Comparison of ENCODE assay signal across 8 mouse cellular contexts in genomic region chr10:21158111-21158917, GRCm38 (mm10). TPM values are rescaled to one million over a fixed set of nuclear protein-coding genes. Genes with fewer than 3 reads are reported as not detected.
DNase-seq lines count a peak whose midpoint lies in the region; ATAC-seq and TF ChIP-seq lines count a peak whose summit lies in the region.

No protein-coding gene starts in this region.

- no peak overlapping the region for H3K9ac ChIP-seq in heart, postnatal 0 days (replicated peaks; ENCODE audit: low read depth, low read length)
- no peak overlapping the region; the same call in 1 of the 2 replicates for H3K9ac ChIP-seq in midbrain, embryonic 11.5 days (ENCODE audit: low read length)

- 3% methylated on average over 19 of the region's 19 CpGs for WGBS in heart, embryonic 10.5 days
- WGBS in heart, postnatal 0 days, result 5% methylated on average over 19 of the region's 19 CpGs
- WGBS in midbrain, embryonic 11.5 days, result 4% methylated on average over 19 of the region's 19 CpGs

- no peak overlapping the region for H3K27ac ChIP-seq in heart, embryonic 10.5 days
- H3K27ac ChIP-seq in heart, postnatal 0 days (ENCODE audit: low read depth), result peak overlapping the region; percentile 5; the same call in 1 of the 2 replicates
- H3K27ac ChIP-seq in midbrain, embryonic 11.5 days (ENCODE audit: low read depth, low read length), result no peak overlapping the region

- peaks cover 24% of the 10 kb centered on the region for H3K4me1 ChIP-seq in heart, embryonic 10.5 days
- H3K4me1 ChIP-seq in heart, postnatal 0 days (ENCODE audit: control insufficient read depth, insufficient read depth), result peaks cover 13% of the 10 kb centered on the region
- peaks cover 8% of the 10 kb centered on the region for H3K4me1 ChIP-seq in midbrain, embryonic 11.5 days (ENCODE audit: control insufficient read depth, insufficient read depth, low read length)

- H3K27me3 ChIP-seq in heart, embryonic 10.5 days (ENCODE audit: insufficient read depth, poor library complexity, severe bottlenecking), result peaks cover 48% of the 10 kb centered on the region
- H3K27me3 ChIP-seq in heart, postnatal 0 days (ENCODE audit: control insufficient read depth, insufficient read depth, low read length), result peaks cover 42% of the 10 kb centered on the region
- H3K27me3 ChIP-seq in midbrain, embryonic 11.5 days (ENCODE audit: control insufficient read depth, insufficient read depth, low read length), result peaks cover 17% of the 10 kb centered on the region

- TF ChIP-seq EP300 in heart, postnatal 0 days (IDR thresholded peaks at IDR 0.05; ENCODE audit: low read depth), result no peak

- H3K4me2 ChIP-seq in heart, postnatal 0 days (ENCODE audit: low read depth, low read length), result peak overlapping the region; percentile 98
- peak overlapping the region; percentile 98 for H3K4me2 ChIP-seq in midbrain, embryonic 11.5 days

- no peak for DNase-seq in heart, embryonic 10.5 days (ENCODE audit: low spot score)
- DNase-seq in heart, postnatal 25 days (ENCODE audit: low spot score), result no peak
- DNase-seq in ZHBTc4 (ENCODE audit: low read depth, low spot score), result peak; percentile 79
- peak; percentile 78 for DNase-seq in embryo, embryonic 10.5 days (ENCODE audit: low spot score)
- DNase-seq in heart, postnatal 0 days (ENCODE audit: low spot score), result no peak
- peak; percentile 59 for DNase-seq in left cerebral cortex, postnatal 4 days
- DNase-seq in midbrain, embryonic 11.5 days (ENCODE audit: low spot score, missing footprints), result peak; percentile 92
- peak; percentile 71 to 84 for DNase-seq in spleen, postnatal 4 days (ENCODE audit: low spot score in 2 of 2)

- no peaks in the 10 kb centered on the region for H3K9me3 ChIP-seq in heart, embryonic 10.5 days
- H3K9me3 ChIP-seq in heart, postnatal 0 days (replicated peaks; ENCODE audit: control insufficient read depth, low read length), result no peaks in the 10 kb centered on the region
- no peaks in the 10 kb centered on the region for H3K9me3 ChIP-seq in midbrain, embryonic 11.5 days (ENCODE audit: control insufficient read depth, low read length)

- no peaks in the 10 kb centered on the region for H3K36me3 ChIP-seq in heart, embryonic 10.5 days
- no peaks in the 10 kb centered on the region for H3K36me3 ChIP-seq in heart, postnatal 0 days (replicated peaks; ENCODE audit: control insufficient read depth, insufficient read depth, low read length)
- H3K36me3 ChIP-seq in midbrain, embryonic 11.5 days (ENCODE audit: control insufficient read depth, insufficient read depth, low read length), result no peaks in the 10 kb centered on the region

- TF ChIP-seq CTCF in heart, postnatal 0 days (IDR thresholded peaks at IDR 0.05; ENCODE audit: low read depth), result peak; percentile 54

- ATAC-seq in heart, postnatal 0 days (ENCODE audit: insufficient read depth, low read depth), result no peak; the same call in 1 of the 2 replicates
- ATAC-seq in midbrain, embryonic 11.5 days (ENCODE audit: low FRiP score), result no peak

- peak overlapping the region; percentile 83 for H3K4me3 ChIP-seq in heart, embryonic 10.5 days
- peak overlapping the region; percentile 65 for H3K4me3 ChIP-seq in heart, postnatal 0 days (ENCODE audit: low read depth, low read length)
- peak overlapping the region; percentile 51 for H3K4me3 ChIP-seq in midbrain, embryonic 11.5 days (ENCODE audit: low read depth, low read length)

- intact Hi-C loops in heart, postnatal 25 days (cut with DNase I), result no loop called here
- intact Hi-C loops in left cerebral cortex, postnatal 4 days (cut with DNase I), result loop anchor here (10.0 kb wide), 1 partner anchor 136 kb away; the partner anchor contains the start of gene Hbs1l

RNA-seq across cellular contexts. Expression of gene Myb, which starts 2.5 kb away (rescaled TPM):
- 1.6 and 3.2 TPM in 2 replicates for polyA plus RNA-seq in heart, embryonic 10.5 days (2016; fragmentation: Nextera tagmentation; extraction: Ambion mirVana)
- total RNA-seq in heart, postnatal 25 days (2021), result under 1 TPM in 1 of 2 experiments, not detected in 1; 0.23 TPM
- 0.15 and 2.0 TPM in 2 replicates for total RNA-seq in heart, postnatal 0 days (2014; rRNA removed; ENCODE audit: low replicate concordance)
- 0.20 and 0.36 TPM in 2 replicates for polyA plus RNA-seq in heart, postnatal 0 days (2015; fragmentation: Nextera tagmentation; extraction: Ambion mirVana)
- 1 to 10 TPM; 2.0 to 2.2 TPM for total RNA-seq in left cerebral cortex, postnatal 4 days (2021)
- 8.5 and 9.1 TPM in 2 replicates for polyA plus RNA-seq in midbrain, embryonic 11.5 days (2014; fragmentation: Nextera tagmentation; extraction: Ambion mirVana)

Comparison
In these comparisons a context has a peak if more than half of its experiments do, and no peak if none do; other contexts are left out.
1. DNase-seq: peak in ZHBTc4 (single experiment), embryo, embryonic 10.5 days (single experiment), left cerebral cortex, postnatal 4 days (single experiment), midbrain, embryonic 11.5 days (single experiment) and spleen, postnatal 4 days (2 of 2); none in heart, embryonic 10.5 days (single experiment), heart, postnatal 25 days (single experiment) and heart, postnatal 0 days (single experiment).
2. Peak in every context shown above with its lines, with median percentiles within 50 percentile points of each other: H3K4me3 ChIP-seq.